Mouse (Mus musculus) myocyte (in vitro differentiated cells): ENCODE results near the gene Slc30a1. TPM values are rescaled to one million over a fixed set of nuclear protein-coding genes. Genes with fewer than 3 reads are reported as not detected.

ENCODE experiments used
- H3K27me3 ChIP-seq: one replicate; pipeline ENCODE4 v1.6.1; 2011; ENCODE audit not compliant: control insufficient read depth, insufficient read depth, insufficient read length
- H3K36me3 ChIP-seq: one replicate; pipeline ENCODE4 v1.6.1; 2011; ENCODE audit not compliant: control insufficient read depth, insufficient read depth
- H3K4me2 ChIP-seq: one replicate; pipeline ENCODE4 v1.6.1; 2011; ENCODE audit warnings: low read depth, control low read depth
- H3K4me3 ChIP-seq: one replicate; pipeline ENCODE4 v1.5.1; 2011; ENCODE audit warnings: mild to moderate bottlenecking, control low read depth, moderate library complexity
- H3K79me2 ChIP-seq: one replicate; pipeline ENCODE4 v1.6.1; 2011; ENCODE audit not compliant: control insufficient read depth, insufficient read depth
- H3ac ChIP-seq: one replicate; pipeline ENCODE4 v1.6.1; 2011; ENCODE audit not compliant: control insufficient read depth, insufficient read length
- CEBPB ChIP-seq: IDR thresholded peaks from 2 replicates; pipeline ENCODE4 v1.6.1; 2011; ENCODE audit warnings: mild to moderate bottlenecking, moderate library complexity; ENCODE audit not compliant: poor library complexity, insufficient read depth, severe bottlenecking
- E2F4 ChIP-seq: IDR thresholded peaks from one replicate; pipeline ENCODE4 v1.6.1; 2011; ENCODE audit warnings: mild to moderate bottlenecking, control low read depth, moderate library complexity; ENCODE audit not compliant: insufficient read depth
- MAX ChIP-seq: IDR thresholded peaks from one replicate; pipeline ENCODE4 v1.6.1; 2011; ENCODE audit warnings: low read depth, mild to moderate bottlenecking, control low read depth
- MYOD1 ChIP-seq, 3 experiments: IDR thresholded peaks; one replicate each; pipeline ENCODE4 v1.6.1; 2011; ENCODE audit warnings: control low read depth in 2 of 3, low read depth in 2 of 3, mild to moderate bottlenecking in 2 of 3, moderate library complexity in 1 of 3; ENCODE audit not compliant: insufficient read length in 2 of 3, control insufficient read depth in 1 of 3
- MYOG ChIP-seq, 3 experiments: IDR thresholded peaks; one replicate each; pipeline ENCODE4 v1.6.1; 2011; ENCODE audit warnings: control low read depth in 2 of 3, low read depth in 2 of 3, mild to moderate bottlenecking in 2 of 3; ENCODE audit not compliant: insufficient read length in 2 of 3, control insufficient read depth in 1 of 3, insufficient read depth in 1 of 3
- POLR2A ChIP-seq: IDR thresholded peaks from one replicate; pipeline ENCODE4 v1.6.1; 2011; ENCODE audit warnings: low read depth, mild to moderate bottlenecking, control low read depth, moderate library complexity; ENCODE audit not compliant: insufficient read length
- POLR2AphosphoS2 ChIP-seq: IDR thresholded peaks from one replicate; pipeline ENCODE4 v1.6.1; 2011; ENCODE audit warnings: low read depth, control low read depth; ENCODE audit not compliant: insufficient read length
- REST ChIP-seq: IDR thresholded peaks from one replicate; pipeline ENCODE4 v1.6.1; 2011; ENCODE audit warnings: mild to moderate bottlenecking, control low read depth, moderate library complexity; ENCODE audit not compliant: insufficient read depth, insufficient read length
- SRF ChIP-seq: IDR thresholded peaks from one replicate; pipeline ENCODE4 v1.6.1; 2011; ENCODE audit warnings: low read depth; ENCODE audit not compliant: control insufficient read depth, insufficient read length
- TCF12 ChIP-seq: IDR thresholded peaks from one replicate; pipeline ENCODE4 v1.6.1; 2011; ENCODE audit warnings: mild to moderate bottlenecking, control low read depth; ENCODE audit not compliant: poor library complexity, insufficient read depth, severe bottlenecking
- TCF3 ChIP-seq: IDR thresholded peaks from one replicate; pipeline ENCODE4 v1.6.1; 2011; ENCODE audit warnings: low read depth, control low read depth; ENCODE audit not compliant: insufficient read length
- USF1 ChIP-seq: IDR thresholded peaks from one replicate; pipeline ENCODE4 v1.6.1; 2011; ENCODE audit warnings: low read depth, mild to moderate bottlenecking, control low read depth, moderate library complexity
- polyA plus RNA-seq: library from polyadenylated mRNA; unstranded; fragments of >200 nt; fragmentation: generic; extraction: Trizol; gene quantifications from one replicate; pipeline ENCODE4 v1.2.1, GENCODE M21; 2012; ENCODE audit warnings: missing spikeins

Gene Slc30a1
- polyA plus RNA-seq, 1 experiment, result 3.9 TPM

GRCm38 (mm10) chr1:191952733-191953335, 46.3 kb downstream of the Slc30a1 start:
- TF ChIP-seq POLR2AphosphoS2, result no peak
- TF ChIP-seq E2F4, result no peak
- peaks cover 14% of the 10 kb centered on the region for H3K27me3 ChIP-seq
- H3ac ChIP-seq, result no peak overlapping the region
- H3K79me2 ChIP-seq, result no peaks in the 10 kb centered on the region
- no peaks in the 10 kb centered on the region for H3K36me3 ChIP-seq
- no peak overlapping the region for H3K4me3 ChIP-seq
- no peak overlapping the region for H3K4me2 ChIP-seq

- Histone ChIP-seq H3K36me3 (no peaks in the 10 kb centered on the region), H3K4me2 (no peak overlapping the region), H3K79me2 (no peaks in the 10 kb centered on the region), H3ac (no peak overlapping the region), H3K27me3 (peaks cover 8% of the 10 kb centered on the region), H3K4me3 (no peak overlapping the region)
- TF ChIP-seq E2F4, result no peak
- no peak for TF ChIP-seq SRF
- no peak for TF ChIP-seq MYOD1 (IDR thresholded peaks at IDR 0.05; ENCODE audit: control insufficient read depth in 1 of 3, insufficient read length in 2 of 3, low read depth in 2 of 3)
- TF ChIP-seq POLR2A, result no peak
- TF ChIP-seq REST, result no peak
- TF ChIP-seq TCF3, result no peak
- TF ChIP-seq POLR2AphosphoS2, result no peak
- TF ChIP-seq MYOG (IDR thresholded peaks at IDR 0.05; ENCODE audit: control insufficient read depth in 1 of 3, insufficient read depth in 1 of 3, insufficient read length in 2 of 3, low read depth in 2 of 3), result no peak
- no peak for TF ChIP-seq MAX
- TF ChIP-seq TCF12, result no peak
- no peak for TF ChIP-seq CEBPB
- no peak for TF ChIP-seq USF1
These were observed 48.5 kb downstream of the Slc30a1 start for GRCm38 (mm10) chr1:191955101-191955500.

GRCm38 (mm10) chr1:191956261-191956660, 49.7 kb downstream of the Slc30a1 start:
- H3K36me3 ChIP-seq, result no peaks in the 10 kb centered on the region
- H3K27me3 ChIP-seq, result peaks cover 4% of the 10 kb centered on the region
- no peak overlapping the region for H3K4me3 ChIP-seq
- H3K4me2 ChIP-seq, result no peak overlapping the region
- H3ac ChIP-seq, result no peak overlapping the region
- H3K79me2 ChIP-seq, result no peaks in the 10 kb centered on the region
- TF ChIP-seq MYOG (IDR thresholded peaks at IDR 0.05; ENCODE audit: control insufficient read depth in 1 of 3, insufficient read depth in 1 of 3, insufficient read length in 2 of 3, low read depth in 2 of 3) (no peak), POLR2AphosphoS2 (no peak), REST (no peak), E2F4 (no peak), USF1 (no peak), SRF (no peak), MYOD1 (IDR thresholded peaks at IDR 0.05; ENCODE audit: control insufficient read depth in 1 of 3, insufficient read length in 2 of 3, low read depth in 2 of 3) (no peak), TCF12 (no peak), TCF3 (no peak), POLR2A (no peak), CEBPB (no peak), MAX (no peak)

- H3K36me3 ChIP-seq, result no peaks in the 10 kb centered on the region
- H3ac ChIP-seq, result no peak overlapping the region
- no peaks in the 10 kb centered on the region for H3K79me2 ChIP-seq
- no peak overlapping the region for H3K4me3 ChIP-seq
- no peak for TF ChIP-seq MYOD1 (IDR thresholded peaks at IDR 0.05; ENCODE audit: control insufficient read depth in 1 of 3, insufficient read length in 2 of 3, low read depth in 2 of 3)
- no peak for TF ChIP-seq REST
- TF ChIP-seq TCF3, result no peak
- TF ChIP-seq SRF, result no peak
- no peak for TF ChIP-seq TCF12
- TF ChIP-seq E2F4, result no peak
- no peak for TF ChIP-seq CEBPB
- H3K4me2 ChIP-seq, result no peak overlapping the region
- H3K27me3 ChIP-seq, result peaks cover 2% of the 10 kb centered on the region
These were observed 50.3 kb downstream of the Slc30a1 start for GRCm38 (mm10) chr1:191956871-191957270.

- no peak overlapping the region for H3K4me2 ChIP-seq
- H3K4me3 ChIP-seq, result no peak overlapping the region
- TF ChIP-seq USF1 (no peak), E2F4 (no peak), MYOD1 (IDR thresholded peaks at IDR 0.05; ENCODE audit: control insufficient read depth in 1 of 3, insufficient read length in 2 of 3, low read depth in 2 of 3) (no peak), REST (no peak), POLR2A (no peak), TCF12 (no peak), CEBPB (no peak), MAX (no peak), TCF3 (no peak), POLR2AphosphoS2 (no peak), SRF (no peak)
- no peaks in the 10 kb centered on the region for H3K27me3 ChIP-seq
- no peaks in the 10 kb centered on the region for H3K36me3 ChIP-seq
- no peak overlapping the region for H3ac ChIP-seq
- H3K79me2 ChIP-seq, result no peaks in the 10 kb centered on the region
These were observed 50.8 kb downstream of the Slc30a1 start for GRCm38 (mm10) chr1:191957321-191957720.
